Mouse (Mus musculus): Measurements from ENCODE around the gene Cox19. TPM values are rescaled to one million over a fixed set of nuclear protein-coding genes. Genes with fewer than 3 reads are reported as not detected.

Cox19 gene
- polyA plus RNA-seq, 1 experiment from 2014 or later = 106 TPM

DNA sequence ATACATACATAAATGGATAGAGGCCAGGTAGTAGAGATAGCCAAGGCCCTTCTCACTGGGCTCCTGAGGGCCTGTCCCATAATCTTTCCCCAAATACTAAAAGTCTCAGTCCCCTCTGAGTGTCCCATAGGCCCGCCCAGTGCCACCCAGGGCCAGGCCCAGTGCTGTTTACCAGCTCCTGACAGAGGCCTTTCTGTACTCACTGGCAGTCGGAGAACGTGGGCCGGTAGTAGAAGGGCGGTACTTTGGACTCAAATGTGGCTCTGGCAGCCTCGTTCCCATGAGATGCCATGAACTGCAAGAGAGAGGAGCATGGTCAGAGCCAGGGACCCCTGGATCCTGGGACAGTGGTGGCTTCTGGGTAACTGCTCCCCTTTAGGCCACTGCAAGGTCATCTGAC lies 49.1 kb downstream of the Cox19 start:
- TF ChIP-seq CTCF (IDR thresholded peaks at IDR 0.05; ENCODE audit: low read depth) = no peak

DNA sequence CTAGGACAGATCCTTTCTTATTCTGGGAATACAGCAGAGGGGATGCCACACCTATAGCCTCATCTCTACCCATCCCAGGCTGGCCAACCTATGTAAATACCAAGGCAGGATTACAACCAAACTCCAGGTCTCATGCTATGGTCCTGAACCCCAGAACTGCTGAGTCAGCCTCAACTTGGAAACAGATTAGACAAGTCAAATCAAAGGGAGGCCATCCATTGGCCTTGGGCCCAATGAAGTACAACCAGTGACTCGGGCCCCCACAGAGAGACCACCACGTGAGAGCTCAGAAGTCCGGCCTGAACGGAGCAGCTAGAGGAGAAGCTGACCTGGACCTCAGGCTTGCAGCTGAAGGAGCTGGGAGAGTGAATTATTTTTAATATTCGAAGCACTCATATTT lies 53.5 kb downstream of the Cox19 start:
- no peak for TF ChIP-seq CTCF (IDR thresholded peaks at IDR 0.05; ENCODE audit: low read depth)
- DNase-seq (no peak), ATAC-seq (ENCODE audit: insufficient read depth) (no peak)
- WGBS = 78% methylated on average over 5 of the region's 5 CpGs
- Histone ChIP-seq H3K9me3 (ENCODE audit: low read depth, low read length) (no peaks in the 10 kb centered on the region), H3K4me2 (no peak overlapping the region), H3K4me3 (ENCODE audit: low read depth, low read length) (no peak overlapping the region), H3K27me3 (ENCODE audit: insufficient read depth, low read length) (no peaks in the 10 kb centered on the region), H3K36me3 (ENCODE audit: insufficient read depth) (no peaks in the 10 kb centered on the region), H3K9ac (no peak overlapping the region), H3K4me1 (ENCODE audit: insufficient read depth) (no peaks in the 10 kb centered on the region), H3K27ac (ENCODE audit: low read depth) (no peak overlapping the region)

More for the DNA sequence above, 49.1 kb downstream of the Cox19 start:
- 82% methylated on average over 6 of the region's 6 CpGs for WGBS
- no peak for ATAC-seq (ENCODE audit: insufficient read depth)
- H3K36me3 ChIP-seq (ENCODE audit: insufficient read depth) = no peaks in the 10 kb centered on the region
- H3K9me3 ChIP-seq (ENCODE audit: low read depth, low read length) = no peaks in the 10 kb centered on the region
- no peaks in the 10 kb centered on the region for H3K27me3 ChIP-seq (ENCODE audit: insufficient read depth, low read length)
- no peaks in the 10 kb centered on the region for H3K4me1 ChIP-seq (ENCODE audit: insufficient read depth)
- H3K4me3 ChIP-seq (ENCODE audit: low read depth, low read length) = no peak overlapping the region
- no peak overlapping the region for H3K9ac ChIP-seq
- DNase-seq = no peak
- no peak overlapping the region for H3K27ac ChIP-seq (ENCODE audit: low read depth)
- H3K4me2 ChIP-seq = no peak overlapping the region

DNA sequence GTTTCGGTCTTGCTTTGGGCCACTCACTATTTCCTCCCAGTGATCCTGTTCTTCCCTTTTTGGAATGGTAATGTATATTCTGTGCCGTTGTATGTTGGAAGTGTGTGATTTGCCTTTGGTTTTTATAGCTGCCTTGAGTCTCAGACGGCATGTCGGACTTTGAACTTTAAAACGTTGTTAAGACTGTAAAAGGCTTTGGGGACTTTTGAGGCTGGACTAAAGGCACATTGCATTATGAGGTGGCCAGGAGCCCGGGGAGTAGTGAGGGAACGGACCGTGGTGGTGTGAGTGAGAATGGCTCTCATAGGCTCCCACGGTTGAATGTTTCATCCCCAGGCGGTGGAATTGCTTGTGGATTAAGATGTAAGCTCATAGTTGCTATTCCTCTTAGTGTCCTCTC lies 54.1 kb downstream of the Cox19 start:
- 88% methylated on average over 10 of the region's 10 CpGs for WGBS

DNA sequence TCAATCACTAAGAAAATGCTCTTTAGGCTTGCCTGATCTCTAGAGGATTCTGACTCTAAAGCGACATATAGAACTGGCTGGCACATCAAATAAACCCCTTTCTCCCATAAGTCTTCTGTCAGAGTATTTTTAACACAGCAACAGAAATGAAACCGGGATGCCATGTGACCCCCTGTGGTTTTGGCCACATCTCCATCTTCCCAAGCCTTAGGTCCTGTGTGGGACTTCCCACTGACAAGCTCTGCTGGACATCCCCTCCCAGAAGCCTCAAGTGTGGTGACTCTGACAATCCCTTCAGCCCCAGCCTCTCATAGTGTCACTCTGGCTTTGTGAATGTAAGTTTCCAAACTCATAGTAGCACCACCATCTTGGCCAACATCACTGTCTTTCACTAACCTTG lies 57.1 kb downstream of the Cox19 start:
- no peak overlapping the region for H3K27ac ChIP-seq (ENCODE audit: low read depth)
- no peak overlapping the region for H3K4me2 ChIP-seq
- H3K36me3 ChIP-seq (ENCODE audit: insufficient read depth) = no peaks in the 10 kb centered on the region
- no peaks in the 10 kb centered on the region for H3K9me3 ChIP-seq (ENCODE audit: low read depth, low read length)
- no peak overlapping the region for H3K4me3 ChIP-seq (ENCODE audit: low read depth, low read length)
- no peak for DNase-seq
- no peaks in the 10 kb centered on the region for H3K27me3 ChIP-seq (ENCODE audit: insufficient read depth, low read length)
- TF ChIP-seq CTCF (IDR thresholded peaks at IDR 0.05; ENCODE audit: low read depth) = no peak
- WGBS = 82% methylated on average over 2 of the region's 2 CpGs
- no peak for ATAC-seq (ENCODE audit: insufficient read depth)
- H3K9ac ChIP-seq = no peak overlapping the region
- H3K4me1 ChIP-seq (ENCODE audit: insufficient read depth) = no peaks in the 10 kb centered on the region

More for the DNA sequence above, 54.1 kb downstream of the Cox19 start:
- Histone ChIP-seq H3K9ac (no peak overlapping the region), H3K27ac (ENCODE audit: low read depth) (no peak overlapping the region), H3K4me1 (ENCODE audit: insufficient read depth) (no peaks in the 10 kb centered on the region), H3K4me3 (ENCODE audit: low read depth, low read length) (no peak overlapping the region), H3K9me3 (ENCODE audit: low read depth, low read length) (no peaks in the 10 kb centered on the region), H3K36me3 (ENCODE audit: insufficient read depth) (no peaks in the 10 kb centered on the region), H3K4me2 (no peak overlapping the region), H3K27me3 (ENCODE audit: insufficient read depth, low read length) (no peaks in the 10 kb centered on the region)
- no peak for ATAC-seq (ENCODE audit: insufficient read depth)
- no peak for DNase-seq
- no peak for TF ChIP-seq CTCF (IDR thresholded peaks at IDR 0.05; ENCODE audit: low read depth)

GRCm38 (mm10) chr5:139291811-139292560 lies 59.2 kb downstream of the Cox19 start:
- Histone ChIP-seq H3K27ac (ENCODE audit: low read depth) (no peak overlapping the region), H3K4me1 (ENCODE audit: insufficient read depth) (no peaks in the 10 kb centered on the region), H3K36me3 (ENCODE audit: insufficient read depth) (no peaks in the 10 kb centered on the region), H3K9ac (no peak overlapping the region), H3K4me3 (ENCODE audit: low read depth, low read length) (no peak overlapping the region), H3K9me3 (ENCODE audit: low read depth, low read length) (no peaks in the 10 kb centered on the region), H3K27me3 (ENCODE audit: insufficient read depth, low read length) (no peaks in the 10 kb centered on the region), H3K4me2 (no peak overlapping the region)
- peak; percentile 58 for DNase-seq
- no peak for TF ChIP-seq CTCF (IDR thresholded peaks at IDR 0.05; ENCODE audit: low read depth)
- ATAC-seq (ENCODE audit: insufficient read depth) = no peak
- WGBS = 64% methylated on average over 6 of the region's 6 CpGs

GRCm38 (mm10) chr5:139290467-139291259 lies 60.6 kb downstream of the Cox19 start:
- Histone ChIP-seq H3K9me3 (ENCODE audit: low read depth, low read length) (no peaks in the 10 kb centered on the region), H3K27ac (ENCODE audit: low read depth) (no peak overlapping the region), H3K4me3 (ENCODE audit: low read depth, low read length) (no peak overlapping the region), H3K27me3 (ENCODE audit: insufficient read depth, low read length) (no peaks in the 10 kb centered on the region), H3K36me3 (ENCODE audit: insufficient read depth) (no peaks in the 10 kb centered on the region), H3K9ac (no peak overlapping the region), H3K4me1 (ENCODE audit: insufficient read depth) (peaks cover 3% of the 10 kb centered on the region; the same call in 1 of the 2 replicates), H3K4me2 (no peak overlapping the region)
- no peak for TF ChIP-seq CTCF (IDR thresholded peaks at IDR 0.05; ENCODE audit: low read depth)
- ATAC-seq (ENCODE audit: insufficient read depth) (no peak), DNase-seq (no peak)
- WGBS = 80% methylated on average over 12 of the region's 12 CpGs

- no peaks in the 10 kb centered on the region for H3K36me3 ChIP-seq (ENCODE audit: insufficient read depth)
- no peak overlapping the region for H3K27ac ChIP-seq (ENCODE audit: low read depth)
- no peak overlapping the region for H3K9ac ChIP-seq
- TF ChIP-seq CTCF (IDR thresholded peaks at IDR 0.05; ENCODE audit: low read depth) = no peak
- H3K4me2 ChIP-seq = no peak overlapping the region
- WGBS = 77% methylated on average over 4 of the region's 4 CpGs
- DNase-seq = no peak
- peaks cover 3% of the 10 kb centered on the region; the same call in 1 of the 2 replicates for H3K4me1 ChIP-seq (ENCODE audit: insufficient read depth)
- no peak overlapping the region for H3K4me3 ChIP-seq (ENCODE audit: low read depth, low read length)
- ATAC-seq (ENCODE audit: insufficient read depth) = no peak
- H3K27me3 ChIP-seq (ENCODE audit: insufficient read depth, low read length) = no peaks in the 10 kb centered on the region
- H3K9me3 ChIP-seq (ENCODE audit: low read depth, low read length) = no peaks in the 10 kb centered on the region
Measured at GRCm38 (mm10) chr5:139288591-139288990, 62.6 kb downstream of the Cox19 start.

Measured in lung, embryonic 14.5 days (tissue).